Mouse (Mus musculus) liver, embryonic 14.5 days (tissue): ENCODE data around the gene Tbc1d10b.

Experiments
- CTCF ChIP-seq: IDR thresholded peaks from 2 replicates; pipeline ENCODE4 v1.5.1; 2016; ENCODE audit warnings: antibody characterized with exemption, low read depth, control low read depth
- EP300 ChIP-seq: IDR thresholded peaks from 2 replicates; pipeline ENCODE4 v1.6.1; 2016; ENCODE audit warnings: antibody characterized with exemption, low read depth

DNA sequence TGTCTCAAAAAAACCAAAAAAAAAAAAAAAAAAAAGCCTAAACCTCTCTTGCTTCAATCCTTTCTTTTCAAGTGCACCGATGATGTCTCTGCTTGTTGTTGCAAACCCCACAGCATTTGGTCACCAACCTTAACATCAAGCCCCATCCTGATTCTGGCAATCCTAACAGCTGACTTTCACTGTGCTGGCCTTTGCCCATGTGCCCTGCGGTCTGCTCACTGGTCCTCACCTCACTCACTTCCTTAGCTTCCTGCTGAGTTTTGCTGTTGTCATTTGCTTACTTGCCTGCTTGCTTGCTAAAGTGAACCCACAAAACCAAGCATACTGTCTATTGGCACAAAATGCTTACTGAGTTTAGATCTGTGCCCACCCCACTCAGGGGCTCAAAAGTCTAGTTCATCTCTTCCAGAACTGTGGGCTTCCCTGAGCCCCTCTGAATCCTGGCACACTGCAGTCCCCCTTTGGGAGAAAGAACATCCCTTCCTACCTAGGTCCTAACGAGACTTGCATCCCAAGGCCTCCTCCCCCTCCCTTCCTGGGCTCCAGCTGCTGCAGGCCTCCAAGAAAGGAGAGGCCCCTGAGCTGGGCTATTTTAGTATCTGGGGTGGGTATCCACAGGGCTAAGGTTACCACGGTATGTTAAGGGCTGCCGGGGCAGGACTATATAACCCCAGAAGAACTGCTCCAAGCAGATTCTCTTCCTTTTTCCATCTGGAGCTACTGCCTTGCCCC, 2.9 kb upstream of the Tbc1d10b start:
- TF ChIP-seq CTCF (no peak), EP300 (no peak)
